Mouse (Mus musculus) hindbrain, embryonic 14.5 days (tissue): ENCODE results near the gene Flrt1. TPM values are rescaled to one million over a fixed set of nuclear protein-coding genes. Genes with fewer than 3 reads are reported as not detected.
"Not testable (repeated sequence)": the region's sequence is repeated elsewhere in the genome, so short reads cannot be mapped to it uniquely, and the experiment has no call there.

ENCODE experiments used
- ATAC-seq: fragments of 200-750 bp; cut with Nextera tagmentation; 2 replicates; pipeline ENCODE4 v1.8.0; 2017; ENCODE audit warnings: moderate number of reproducible peaks, mild to moderate bottlenecking, moderate TSS enrichment, moderate library complexity; ENCODE audit not compliant: low FRiP score
- DNase-seq: peaks from one replicate; pipeline ENCODE4 v3.0.0-alpha.2; 2015; ENCODE audit warnings: low spot score
- H3K27ac ChIP-seq: fragments of 300-500 bp; sonication (generic); 2 replicates; pipeline ENCODE4 v1.5.1; 2014; ENCODE audit warnings: mild to moderate bottlenecking, moderate library complexity
- H3K27me3 ChIP-seq: fragments of 300-500 bp; sonication (generic); 2 replicates; pipeline ENCODE4 v1.6.1; 2014; ENCODE audit warnings: mild to moderate bottlenecking, low read length, mixed read lengths; ENCODE audit not compliant: control insufficient read depth, insufficient read depth
- H3K36me3 ChIP-seq: fragments of 300-500 bp; sonication (generic); replicated peaks from 2 replicates; pipeline ENCODE4 v1.6.1; 2014; ENCODE audit not compliant: control insufficient read depth, insufficient read depth
- H3K4me1 ChIP-seq: fragments of 300-500 bp; sonication (generic); replicated peaks from 2 replicates; pipeline ENCODE4 v1.6.1; 2014; ENCODE audit warnings: antibody characterized with exemption, low read length, mixed read lengths; ENCODE audit not compliant: control insufficient read depth, insufficient read depth
- H3K4me2 ChIP-seq: fragments of 300-500 bp; sonication (generic); replicated peaks from 2 replicates; pipeline ENCODE4 v1.6.1; 2014; ENCODE audit warnings: mild to moderate bottlenecking, moderate library complexity
- H3K4me3 ChIP-seq: fragments of 300-500 bp; sonication (generic); replicated peaks from 2 replicates; pipeline ENCODE4 v1.5.1; 2014; ENCODE audit warnings: mild to moderate bottlenecking, low read length
- H3K9ac ChIP-seq: fragments of 300-500 bp; sonication (generic); 2 replicates; pipeline ENCODE4 v1.6.1; 2014
- H3K9me3 ChIP-seq: fragments of 300-500 bp; sonication (generic); 2 replicates; pipeline ENCODE4 v1.6.1; 2016; ENCODE audit warnings: low read length; ENCODE audit not compliant: control insufficient read depth
- WGBS: fragments of 180-500 bp; shearing (Covaris S2); extraction: QIAGEN DNeasy Blood & Tissue Kit; methylation state at CpG from one replicate; pipeline ENCODE4 v1.1.7; 2014; 5-methylcytosine and 5-hydroxymethylcytosine counted together
- polyA plus RNA-seq: library from polyadenylated mRNA; unstranded; fragments of >200 nt; fragmentation: Nextera tagmentation; extraction: Ambion mirVana; gene quantifications from 2 replicates; pipeline ENCODE4 v1.2.1, GENCODE M21; 2014

Gene Flrt1
- polyA plus RNA-seq, 1 experiment from 2014 or later: 8.7 TPM

DNA sequence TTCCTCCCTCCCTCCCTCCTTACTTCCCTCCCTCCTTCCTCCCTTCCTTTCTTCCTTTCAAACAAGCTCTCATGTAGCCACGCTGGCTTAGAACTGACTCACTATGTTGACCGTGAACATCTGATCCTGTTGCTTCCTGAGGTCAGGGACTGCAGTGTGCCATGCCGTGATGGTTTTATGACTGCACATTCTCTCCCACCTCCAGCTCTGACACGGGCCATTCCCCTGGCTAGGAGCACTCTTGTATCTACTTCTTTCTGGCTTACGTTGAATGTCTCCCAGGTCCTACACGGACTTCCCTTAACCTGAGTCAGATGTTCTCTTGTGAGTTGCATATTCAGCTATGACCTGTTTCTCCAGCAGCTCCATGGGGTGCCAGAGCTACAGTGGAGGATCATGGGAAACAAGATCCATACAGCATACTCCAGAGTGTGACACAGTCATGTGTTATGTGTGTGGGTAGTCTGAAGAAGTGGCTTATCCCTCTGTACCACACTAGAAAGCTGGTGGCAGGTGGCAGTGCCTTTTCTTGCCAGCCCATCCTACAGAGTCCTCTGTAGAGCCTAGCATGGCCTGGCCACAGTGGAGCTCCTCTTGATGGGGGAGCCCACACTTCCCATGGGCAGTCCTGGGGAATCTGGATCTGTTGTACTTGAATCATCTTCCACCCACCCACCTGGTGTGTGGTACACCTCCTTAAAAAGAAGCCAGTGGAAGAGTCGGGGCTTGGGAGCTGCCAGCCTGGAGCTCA is 23.8 kb downstream of the Flrt1 start:
- ATAC-seq: no peak
- Histone ChIP-seq H3K36me3 (no peaks in the 10 kb centered on the region), H3K4me2 (no peak overlapping the region), H3K27me3 (no peaks in the 10 kb centered on the region), H3K4me3 (no peak overlapping the region), H3K27ac (no peak overlapping the region), H3K9me3 (no peaks in the 10 kb centered on the region), H3K9ac (no peak overlapping the region), H3K4me1 (peaks cover 31% of the 10 kb centered on the region)
- 84% methylated on average over 7 of the region's 7 CpGs for WGBS
- DNase-seq: no peak

DNA sequence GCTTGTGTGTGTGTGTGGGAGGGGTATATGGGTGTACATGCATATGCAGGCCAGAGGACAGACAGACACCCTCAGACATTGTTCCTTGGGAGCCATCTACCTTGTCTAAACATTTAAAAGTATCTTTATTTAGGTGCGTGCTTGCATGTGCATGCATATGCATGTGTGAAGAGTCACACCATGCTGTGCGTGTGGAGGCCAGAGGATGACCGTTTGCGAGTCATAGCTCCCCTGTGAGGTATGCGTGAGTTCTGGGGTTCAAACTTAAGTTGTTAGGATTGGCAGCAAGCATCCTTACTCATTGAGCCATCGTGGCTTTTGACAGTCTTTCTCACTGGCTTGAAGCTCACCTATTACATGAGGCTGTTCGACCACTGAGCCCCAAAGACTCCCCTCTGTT is 27.3 kb downstream of the Flrt1 start:
- no peak for ATAC-seq
- Histone ChIP-seq H3K4me3 (no peak overlapping the region), H3K27me3 (no peaks in the 10 kb centered on the region), H3K27ac (no peak overlapping the region), H3K4me1 (peaks cover 23% of the 10 kb centered on the region), H3K9ac (no peak overlapping the region), H3K9me3 (no peaks in the 10 kb centered on the region), H3K4me2 (no peak overlapping the region), H3K36me3 (no peaks in the 10 kb centered on the region)
- 90% methylated on average over 7 of the region's 7 CpGs for WGBS
- no peak for DNase-seq

DNA sequence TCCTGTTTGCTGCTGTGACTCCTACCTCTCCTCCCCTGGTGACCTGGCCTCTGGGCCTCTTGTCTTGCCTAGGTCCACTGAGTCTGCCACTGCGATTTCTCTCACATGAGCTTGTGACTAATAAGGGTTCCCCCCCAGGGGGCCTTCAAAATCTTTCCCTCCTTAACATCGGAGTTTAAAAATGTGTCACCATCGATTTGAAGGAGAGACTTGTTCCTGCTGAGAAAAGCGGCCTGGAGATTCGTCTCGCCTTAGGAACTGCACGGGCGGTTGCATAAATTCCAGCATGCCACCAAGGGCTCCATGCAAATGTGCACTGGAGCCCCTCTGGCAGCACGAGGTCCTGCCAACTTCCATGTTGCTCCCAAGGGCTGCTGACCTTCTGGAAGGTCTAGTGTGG is 27.9 kb downstream of the Flrt1 start:
- no peak for ATAC-seq
- H3K36me3 ChIP-seq: no peaks in the 10 kb centered on the region
- H3K4me2 ChIP-seq: no peak overlapping the region
- no peak overlapping the region for H3K4me3 ChIP-seq
- H3K27ac ChIP-seq: no peak overlapping the region
- H3K9ac ChIP-seq: no peak overlapping the region
- DNase-seq: no peak
- no peaks in the 10 kb centered on the region for H3K27me3 ChIP-seq
- H3K4me1 ChIP-seq: peaks cover 24% of the 10 kb centered on the region
- H3K9me3 ChIP-seq: no peaks in the 10 kb centered on the region
- 30% methylated on average over 9 of the region's 9 CpGs for WGBS

DNA sequence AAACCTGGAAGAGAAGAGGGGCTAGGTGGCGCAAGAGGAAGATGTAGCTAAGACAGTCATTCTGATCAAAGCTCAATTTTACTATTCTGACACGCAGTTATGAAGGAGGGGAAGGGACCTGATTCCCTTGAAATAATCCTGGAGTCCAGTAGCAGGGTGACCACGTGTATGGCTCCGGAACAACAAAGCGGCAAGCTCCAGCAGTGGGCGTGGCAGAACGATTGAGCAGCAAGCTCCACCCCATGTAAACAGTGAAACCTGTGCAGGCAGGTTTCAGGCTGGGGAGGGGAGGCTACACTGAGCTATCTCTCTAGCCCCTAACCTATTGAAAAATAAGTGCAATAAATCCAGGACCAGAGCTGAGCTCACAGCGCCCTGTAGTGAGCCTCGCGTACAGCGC is 30.2 kb downstream of the Flrt1 start:
- not testable (repeated sequence) for ATAC-seq
- peaks cover 36% of the 10 kb centered on the region for H3K4me1 ChIP-seq

DNA sequence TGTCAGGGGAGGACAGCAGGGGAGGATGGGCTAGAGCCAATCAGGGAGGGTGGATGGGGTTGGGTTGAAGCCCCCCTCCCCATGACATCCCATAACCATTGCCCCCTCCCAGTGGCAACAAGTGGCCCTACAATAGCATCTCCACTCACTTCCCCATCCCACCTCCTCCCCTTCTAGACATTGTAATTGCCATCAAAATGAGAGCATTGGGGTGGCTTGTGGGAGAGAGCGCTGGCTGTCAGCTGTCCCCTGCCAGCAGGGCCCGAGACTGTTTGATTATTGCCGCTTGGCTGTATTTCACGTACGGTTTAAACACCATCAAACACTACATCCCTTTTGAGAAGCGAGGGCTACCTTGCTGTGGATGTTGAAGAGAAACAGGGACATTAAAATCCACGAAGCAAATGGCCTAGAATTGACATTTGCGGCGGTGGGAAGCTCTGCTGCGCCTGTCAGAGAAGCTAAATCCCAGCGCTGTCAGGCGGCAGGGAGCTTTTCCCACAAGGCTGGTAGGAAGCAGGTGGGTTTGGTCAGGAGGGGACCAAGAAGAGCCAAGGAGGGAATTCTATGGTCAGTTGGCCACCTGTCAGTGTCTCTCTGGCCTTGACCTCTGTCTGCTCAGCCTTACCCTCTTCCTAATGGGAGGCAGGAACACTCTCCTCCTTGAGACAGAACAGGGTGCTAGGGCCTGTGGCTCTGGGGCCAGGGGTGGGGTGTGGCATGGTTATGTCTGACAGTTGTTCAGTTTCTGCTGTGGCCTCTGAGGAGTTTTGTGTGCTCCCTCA is 31.3 kb downstream of the Flrt1 start:
- no peak overlapping the region for H3K4me3 ChIP-seq
- no peaks in the 10 kb centered on the region for H3K9me3 ChIP-seq
- no peak overlapping the region for H3K27ac ChIP-seq
- H3K4me1 ChIP-seq: peaks cover 46% of the 10 kb centered on the region
- no peaks in the 10 kb centered on the region for H3K27me3 ChIP-seq
- no peak for ATAC-seq
- WGBS: 25% methylated on average over 12 of the region's 12 CpGs
- no peak for DNase-seq
- H3K9ac ChIP-seq: no peak overlapping the region
- no peak overlapping the region for H3K4me2 ChIP-seq
- no peaks in the 10 kb centered on the region for H3K36me3 ChIP-seq

More for the DNA sequence above, 30.2 kb downstream of the Flrt1 start:
- DNase-seq, H3K27ac ChIP-seq, H3K9me3 ChIP-seq, H3K4me2 ChIP-seq, H3K27me3 ChIP-seq, H3K36me3 ChIP-seq, H3K4me3 ChIP-seq, H3K9ac ChIP-seq: not testable (repeated sequence)
- 81% methylated on average over 11 of the region's 11 CpGs for WGBS

DNA sequence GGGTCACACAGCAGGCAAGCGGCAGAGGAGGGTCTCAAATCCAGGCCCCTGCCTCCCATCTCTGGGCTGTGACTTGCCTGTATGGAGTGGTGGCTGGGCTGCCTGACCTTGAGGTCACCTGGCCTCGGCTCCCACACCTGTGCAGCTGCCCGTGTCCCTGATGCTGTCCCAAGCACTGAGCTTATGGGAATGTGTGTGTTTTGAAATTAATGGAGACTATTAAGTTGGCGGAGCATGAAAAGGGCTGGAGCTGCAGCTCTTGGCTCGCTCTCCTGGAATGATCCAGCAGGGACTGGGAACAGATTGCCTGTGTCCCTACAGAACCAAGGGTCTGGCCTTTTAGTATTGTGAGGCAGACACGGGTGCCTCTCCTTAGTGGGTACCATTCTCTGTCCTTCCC is 33.3 kb downstream of the Flrt1 start:
- ATAC-seq (no peak), DNase-seq (no peak)
- Histone ChIP-seq H3K4me1 (peaks cover 56% of the 10 kb centered on the region), H3K9me3 (no peaks in the 10 kb centered on the region), H3K27ac (no peak overlapping the region), H3K36me3 (no peaks in the 10 kb centered on the region), H3K4me3 (no peak overlapping the region), H3K9ac (no peak overlapping the region), H3K4me2 (no peak overlapping the region), H3K27me3 (no peaks in the 10 kb centered on the region; the same call in 1 of the 2 replicates)
- WGBS: 55% methylated on average over 6 of the region's 6 CpGs

DNA sequence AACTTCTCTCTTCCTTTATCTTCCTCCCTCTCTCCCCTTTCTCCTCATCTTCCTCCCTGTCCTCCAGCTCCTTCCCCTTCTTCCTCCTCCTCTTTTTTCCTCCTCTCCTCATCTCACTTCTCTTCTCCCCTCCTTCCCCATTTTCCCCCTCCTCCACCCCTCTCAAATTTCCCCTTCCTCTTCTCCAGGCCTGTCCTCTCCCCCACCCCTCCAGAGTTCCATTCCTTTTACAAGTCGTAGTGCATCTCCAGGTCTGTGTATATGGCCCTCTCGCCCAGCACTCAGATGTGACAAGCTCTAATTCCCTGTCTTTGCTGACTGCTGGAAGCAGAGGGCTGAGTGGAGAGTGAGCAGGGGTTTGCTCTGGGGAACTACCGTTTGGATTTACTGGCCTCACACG is 34.8 kb downstream of the Flrt1 start:
- H3K4me1 ChIP-seq: peaks cover 69% of the 10 kb centered on the region
- no peaks in the 10 kb centered on the region for H3K36me3 ChIP-seq
- H3K4me2 ChIP-seq: no peak overlapping the region; the same call in 1 of the 2 replicates
- H3K4me3 ChIP-seq: no peak overlapping the region
- H3K27me3 ChIP-seq: no peaks in the 10 kb centered on the region; the same call in 1 of the 2 replicates
- ATAC-seq: no peak
- WGBS: 7% methylated on average over 4 of the region's 4 CpGs
- no peak overlapping the region for H3K27ac ChIP-seq
- no peak overlapping the region for H3K9ac ChIP-seq
- no peak for DNase-seq
- no peaks in the 10 kb centered on the region for H3K9me3 ChIP-seq

DNA sequence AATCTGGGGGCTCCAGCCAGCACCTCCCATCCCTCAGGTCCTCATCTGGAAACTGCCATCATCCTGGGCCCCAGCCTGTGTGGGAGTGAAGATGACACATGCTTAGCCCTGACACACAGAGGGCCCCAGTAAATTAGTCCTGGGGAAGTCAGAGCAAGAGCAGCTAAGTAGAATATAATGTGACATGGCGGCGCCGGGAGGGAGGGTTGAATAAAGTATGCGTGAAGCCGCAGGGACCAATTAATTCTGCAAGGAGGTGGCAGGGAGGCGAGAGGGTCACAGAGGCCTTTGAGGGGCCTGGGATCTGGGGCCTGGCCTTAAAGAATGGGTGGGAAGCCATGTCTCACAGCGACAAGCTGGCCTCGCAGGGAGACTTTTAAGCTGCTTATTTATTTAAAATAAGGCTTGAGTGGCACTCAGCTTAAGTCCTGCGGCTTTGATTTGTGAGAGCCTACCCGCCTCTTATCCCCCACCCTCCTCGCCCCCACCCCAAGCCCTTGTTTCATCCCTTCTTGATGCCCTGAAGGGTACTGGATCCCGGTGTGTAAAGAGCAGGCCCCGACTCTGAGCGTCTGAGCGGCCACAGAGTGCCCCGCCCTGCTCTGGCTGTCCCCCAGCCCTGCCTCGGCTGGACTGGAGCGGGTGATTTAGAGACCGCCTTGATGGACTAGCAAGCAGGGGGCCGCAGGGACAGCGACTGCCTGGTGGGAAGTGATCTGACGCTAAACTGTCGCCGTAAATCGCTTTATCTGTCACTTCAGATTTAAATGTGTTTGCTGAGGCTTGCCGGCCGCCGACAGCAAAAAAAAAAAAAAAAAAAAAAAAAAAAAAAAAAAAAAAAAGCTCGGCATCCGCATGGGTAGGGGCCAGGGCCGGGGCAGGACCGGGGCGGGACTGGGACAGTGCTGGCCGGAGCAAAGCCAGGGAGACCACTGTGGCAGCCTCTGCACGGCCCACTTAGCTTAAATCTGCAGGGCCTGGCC is 35.5 kb downstream of the Flrt1 start:
- 4% methylated on average over 33 of the region's 35 CpGs for WGBS
- peak overlapping the region; percentile 8; the same call in 1 of the 2 replicates for H3K9ac ChIP-seq
- H3K36me3 ChIP-seq: no peaks in the 10 kb centered on the region
- peak overlapping the region; percentile 25; the same call in 1 of the 2 replicates for H3K4me2 ChIP-seq
- H3K9me3 ChIP-seq: no peaks in the 10 kb centered on the region
- peak overlapping the region; percentile 24; the same call in 1 of the 2 replicates for H3K27ac ChIP-seq
- no peaks in the 10 kb centered on the region; the same call in 1 of the 2 replicates for H3K27me3 ChIP-seq
- no peak for DNase-seq
- no peak for ATAC-seq
- H3K4me1 ChIP-seq: peaks cover 69% of the 10 kb centered on the region
- no peak overlapping the region for H3K4me3 ChIP-seq
